Mouse (Mus musculus) embryonic facial prominence, embryonic 14.5 days (tissue): Measurements from ENCODE around the gene Trak2. TPM values are rescaled to one million over a fixed set of nuclear protein-coding genes. Genes with fewer than 3 reads are reported as not detected.

Experiments used
- ATAC-seq: fragments of 200-750 bp; cut with Nextera tagmentation; 2 replicates; pipeline ENCODE4 v1.8.0; 2017; ENCODE audit warnings: low read depth, moderate number of reproducible peaks, moderate TSS enrichment
- DNase-seq: peaks from one replicate; pipeline ENCODE4 v3.0.0-alpha.2; 2015; ENCODE audit warnings: low spot score
- H3K27ac ChIP-seq: fragments of 300-500 bp; sonication (generic); replicated peaks from 2 replicates; pipeline ENCODE4 v1.5.1; 2014; ENCODE audit warnings: low read depth, mild to moderate bottlenecking, low read length, moderate library complexity
- H3K27me3 ChIP-seq: fragments of 300-500 bp; sonication (generic); replicated peaks from 2 replicates; pipeline ENCODE4 v1.6.1; 2014; ENCODE audit warnings: low read length; ENCODE audit not compliant: control insufficient read depth, insufficient read depth
- H3K36me3 ChIP-seq: fragments of 300-500 bp; sonication (generic); 2 replicates; pipeline ENCODE4 v1.6.1; 2014; ENCODE audit warnings: low read length, mixed read lengths; ENCODE audit not compliant: control insufficient read depth, insufficient read depth
- H3K4me1 ChIP-seq: fragments of 300-500 bp; sonication (generic); 2 replicates; pipeline ENCODE4 v1.6.1; 2014; ENCODE audit warnings: antibody characterized with exemption, low read length; ENCODE audit not compliant: control insufficient read depth, insufficient read depth
- H3K4me2 ChIP-seq: fragments of 300-500 bp; sonication (generic); 2 replicates; pipeline ENCODE4 v1.6.1; 2014; ENCODE audit warnings: low read depth, mild to moderate bottlenecking, low read length, moderate library complexity, mixed read lengths
- H3K4me3 ChIP-seq: fragments of 300-500 bp; sonication (generic); 2 replicates; pipeline ENCODE4 v1.5.1; 2014; ENCODE audit warnings: low read depth, mild to moderate bottlenecking, low read length
- H3K9ac ChIP-seq: fragments of 300-500 bp; sonication (generic); 2 replicates; pipeline ENCODE4 v1.6.1; 2014; ENCODE audit warnings: low read depth, mild to moderate bottlenecking, low read length, moderate library complexity, mixed read lengths
- H3K9me3 ChIP-seq: fragments of 300-500 bp; sonication (generic); 2 replicates; pipeline ENCODE4 v1.6.1; 2016; ENCODE audit warnings: low read length; ENCODE audit not compliant: control insufficient read depth
- WGBS: fragments of 180-500 bp; shearing (Covaris S2); extraction: QIAGEN DNeasy Blood & Tissue Kit; methylation state at CpG from one replicate; pipeline ENCODE4 v1.1.7; 2014; 5-methylcytosine and 5-hydroxymethylcytosine counted together
- polyA plus RNA-seq: library from polyadenylated mRNA; unstranded; fragments of >200 nt; fragmentation: Nextera tagmentation; extraction: Ambion mirVana; gene quantifications from 2 replicates; pipeline ENCODE4 v1.2.1, GENCODE M21; 2014

The Trak2 gene
- 12.7 and 13.4 TPM in 2 replicates for polyA plus RNA-seq

- Histone ChIP-seq H3K4me1 (peaks cover 18% of the 10 kb centered on the region), H3K36me3 (no peaks in the 10 kb centered on the region), H3K9ac (peak within 1 kb of the TSS; percentile 90), H3K4me2 (peak within 1 kb of the TSS; percentile 80), H3K4me3 (peak within 1 kb of the TSS; percentile 92), H3K27ac (peak within 1 kb of the TSS; percentile 77), H3K9me3 (no peaks in the 10 kb centered on the region), H3K27me3 (no peaks in the 10 kb centered on the region)
- 0% methylated on average over 21 of the region's 69 CpGs for WGBS
- peak; percentile 96 for ATAC-seq
- peak; percentile 98 for DNase-seq
These were observed at the start of gene Trak2, which contains the start of gene Stradb for GRCm38 (mm10) chr1:58973366-58974221. TSS of gene Trak2 (minus strand) at chr1:58973430. TSS of gene Stradb (plus strand) at chr1:58973522.

DNA sequence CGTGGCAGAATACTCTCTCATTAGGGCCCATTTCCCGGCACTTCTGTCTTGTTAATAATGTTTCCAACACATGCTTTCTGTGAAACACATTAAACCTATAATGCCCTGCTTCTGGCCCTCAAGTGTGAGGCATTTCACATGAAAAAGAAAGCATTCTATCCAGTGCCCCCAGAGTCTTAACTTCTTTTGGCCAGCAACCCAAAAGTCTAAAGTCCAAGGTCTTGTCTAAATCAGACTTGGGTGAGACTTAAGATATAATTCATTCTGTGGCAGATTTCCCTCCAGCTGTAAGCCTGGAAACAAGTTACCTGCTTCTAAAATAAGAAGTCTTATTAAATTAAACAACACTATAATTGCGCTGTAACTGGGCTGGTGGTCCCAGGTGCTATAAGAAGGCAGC is 48.3 kb upstream of the Trak2 start:
- 72% methylated on average over 3 of the region's 3 CpGs for WGBS
- no peak overlapping the region for H3K9ac ChIP-seq
- H3K4me2 ChIP-seq, result no peak overlapping the region
- H3K27ac ChIP-seq, result no peak overlapping the region
- no peaks in the 10 kb centered on the region for H3K9me3 ChIP-seq
- no peak for DNase-seq
- no peak overlapping the region for H3K4me3 ChIP-seq
- no peak for ATAC-seq
- no peaks in the 10 kb centered on the region for H3K27me3 ChIP-seq
- H3K4me1 ChIP-seq, result no peaks in the 10 kb centered on the region
- no peaks in the 10 kb centered on the region for H3K36me3 ChIP-seq

DNA sequence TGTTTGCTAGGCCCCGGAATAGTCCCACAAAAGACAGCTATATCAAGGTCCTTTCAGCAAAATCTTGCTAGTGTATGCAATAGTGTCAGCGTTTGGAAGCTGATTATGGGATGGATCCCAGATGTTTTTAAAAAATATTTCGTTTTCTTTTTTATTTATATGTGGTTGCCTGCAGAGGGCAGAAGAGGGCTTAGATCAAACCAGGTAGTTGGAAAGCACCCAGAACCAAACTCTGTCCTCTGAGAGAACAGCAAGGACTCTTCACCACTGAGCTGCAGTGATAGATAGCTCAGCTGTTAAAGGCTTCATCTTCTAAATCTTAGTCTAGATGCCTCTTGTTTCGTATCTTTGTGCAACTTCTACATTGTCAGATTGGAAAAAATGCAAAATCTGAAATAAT is 36.0 kb upstream of the Trak2 start:
- Histone ChIP-seq H3K4me1 (no peaks in the 10 kb centered on the region), H3K36me3 (no peaks in the 10 kb centered on the region), H3K4me3 (no peak overlapping the region), H3K27ac (no peak overlapping the region), H3K4me2 (no peak overlapping the region), H3K9ac (no peak overlapping the region), H3K27me3 (no peaks in the 10 kb centered on the region), H3K9me3 (no peaks in the 10 kb centered on the region)
- ATAC-seq (no peak), DNase-seq (peak; percentile 41)
- 33% methylated on average over 4 of the region's 4 CpGs for WGBS

DNA sequence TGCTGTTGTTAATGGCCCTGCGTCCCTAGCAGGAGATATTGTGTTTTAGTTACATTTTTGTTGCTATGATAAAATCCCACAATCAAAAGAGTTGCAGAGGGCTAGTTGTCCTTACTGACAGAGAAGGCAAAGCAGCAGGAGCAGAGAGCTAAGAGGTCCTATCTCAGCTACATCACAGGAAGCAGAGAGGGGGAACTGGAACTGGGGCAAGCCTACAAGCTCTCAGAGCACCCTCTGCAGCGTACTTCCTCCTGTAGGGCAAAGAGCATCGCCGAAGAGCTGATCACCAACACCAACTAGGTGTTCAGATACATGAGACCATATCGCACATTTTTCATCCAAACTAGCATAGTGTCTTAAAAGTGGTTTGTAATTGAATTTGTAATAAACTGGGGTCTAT is 22.1 kb upstream of the Trak2 start:
- Histone ChIP-seq H3K4me3 (no peak overlapping the region), H3K4me2 (no peak overlapping the region), H3K27me3 (no peaks in the 10 kb centered on the region), H3K27ac (no peak overlapping the region), H3K36me3 (peaks cover 31% of the 10 kb centered on the region), H3K9me3 (no peaks in the 10 kb centered on the region), H3K4me1 (no peaks in the 10 kb centered on the region), H3K9ac (no peak overlapping the region)
- ATAC-seq, result no peak
- no peak for DNase-seq
- WGBS, result 91% methylated on average over 5 of the region's 5 CpGs

DNA sequence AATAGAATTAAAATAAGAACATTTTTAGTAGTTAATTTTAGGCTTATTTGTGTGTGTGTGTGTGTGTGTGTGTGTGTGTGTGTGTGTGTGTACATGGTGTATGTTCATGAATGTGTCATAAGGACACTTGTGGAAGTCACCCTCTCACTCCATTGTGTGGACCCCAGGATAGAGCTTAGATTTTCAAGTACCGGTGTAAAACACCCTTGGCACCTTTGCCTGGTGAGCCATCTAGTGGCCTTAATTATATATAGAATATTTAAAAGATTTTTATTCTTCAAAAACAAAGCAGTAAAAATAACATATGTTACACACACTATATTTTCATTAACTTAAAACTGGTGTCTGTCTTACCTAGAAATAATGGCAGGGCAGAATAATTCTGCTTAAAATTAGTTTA is 20.5 kb upstream of the Trak2 start:
- no peaks in the 10 kb centered on the region for H3K27me3 ChIP-seq
- no peak overlapping the region for H3K27ac ChIP-seq
- WGBS, result 23% methylated on average over 1 of the region's 1 CpGs
- H3K4me2 ChIP-seq, result no peak overlapping the region
- no peak overlapping the region for H3K9ac ChIP-seq
- peak; percentile 15 for DNase-seq
- no peak overlapping the region for H3K4me3 ChIP-seq
- H3K36me3 ChIP-seq, result peaks cover 31% of the 10 kb centered on the region
- no peak for ATAC-seq
- H3K4me1 ChIP-seq, result no peaks in the 10 kb centered on the region
- no peaks in the 10 kb centered on the region for H3K9me3 ChIP-seq

- ATAC-seq (no peak), DNase-seq (peak; percentile 10)
- no peaks in the 10 kb centered on the region for H3K4me1 ChIP-seq
- no peak overlapping the region for H3K4me2 ChIP-seq
- WGBS, result 89% methylated on average over 7 of the region's 7 CpGs
- H3K9me3 ChIP-seq, result no peaks in the 10 kb centered on the region
- peaks cover 31% of the 10 kb centered on the region for H3K36me3 ChIP-seq
- H3K27ac ChIP-seq, result no peak overlapping the region
- no peaks in the 10 kb centered on the region for H3K27me3 ChIP-seq
- H3K4me3 ChIP-seq, result no peak overlapping the region
- H3K9ac ChIP-seq, result no peak overlapping the region
These were observed 19.9 kb upstream of the Trak2 start for GRCm38 (mm10) chr1:58993144-58993543.

- 83% methylated on average over 5 of the region's 5 CpGs for WGBS
These were observed 11.4 kb upstream of the Trak2 start for GRCm38 (mm10) chr1:58984586-58984985.

GRCm38 (mm10) chr1:58982276-58982675 is 9.0 kb upstream of the Trak2 start:
- H3K27ac ChIP-seq, result no peak overlapping the region
- H3K27me3 ChIP-seq, result no peaks in the 10 kb centered on the region
- DNase-seq, result no peak
- peaks cover 37% of the 10 kb centered on the region for H3K36me3 ChIP-seq
- H3K9ac ChIP-seq, result no peak overlapping the region
- no peaks in the 10 kb centered on the region for H3K4me1 ChIP-seq
- ATAC-seq, result no peak
- H3K4me2 ChIP-seq, result no peak overlapping the region
- no peaks in the 10 kb centered on the region for H3K9me3 ChIP-seq
- 83% methylated on average over 3 of the region's 3 CpGs for WGBS
- no peak overlapping the region for H3K4me3 ChIP-seq

More at GRCm38 (mm10) chr1:58984586-58984985, 11.4 kb upstream of the Trak2 start:
- Histone ChIP-seq H3K4me2 (no peak overlapping the region), H3K9me3 (no peaks in the 10 kb centered on the region), H3K27me3 (no peaks in the 10 kb centered on the region), H3K9ac (no peak overlapping the region), H3K27ac (no peak overlapping the region), H3K4me1 (no peaks in the 10 kb centered on the region), H3K36me3 (peaks cover 41% of the 10 kb centered on the region), H3K4me3 (no peak overlapping the region)
- no peak for ATAC-seq
- DNase-seq, result no peak
